Mouse (Mus musculus): ENCODE results near the gene Lrrc46.

GRCm38 (mm10) chr11:97063921-97064295, 22.7 kb upstream of the Lrrc46 start:
- no peak for TF ChIP-seq TAL1 (IDR thresholded peaks at IDR 0.05; ENCODE audit: low read length)
- no peak for TF ChIP-seq GATA1 (IDR thresholded peaks at IDR 0.05; ENCODE audit: low read length)

Data from erythroblast, embryonic 14.5 days (primary cell).